Mouse (Mus musculus): ENCODE data around the gene Slc10a1. TPM values are rescaled to one million over a fixed set of nuclear protein-coding genes. Genes with fewer than 3 reads are reported as not detected.
A peak's percentile ranks its signal among the peaks of the same experiment; 100 is the strongest.

The Slc10a1 gene
- polyA plus RNA-seq, 1 experiment from 2014 or later: 0.80 TPM

GRCm38 (mm10) chr12:80939165-80939564 is 29.3 kb downstream of the Slc10a1 start:
- no peak overlapping the region for H3K4me2 ChIP-seq (ENCODE audit: low read depth, low read length)
- peaks cover 9% of the 10 kb centered on the region for H3K4me1 ChIP-seq (replicated peaks; ENCODE audit: control insufficient read depth, insufficient read depth, low read length)
- no peaks in the 10 kb centered on the region for H3K9me3 ChIP-seq (ENCODE audit: control insufficient read depth, low read length)
- ATAC-seq (ENCODE audit: low read depth): no peak
- 74% methylated on average over 4 of the region's 4 CpGs for WGBS
- H3K4me3 ChIP-seq (ENCODE audit: low read length): no peak overlapping the region
- no peaks in the 10 kb centered on the region for H3K27me3 ChIP-seq (ENCODE audit: control insufficient read depth, insufficient read depth, low read depth, low read length)
- no peak overlapping the region; the same call in 1 of the 2 replicates for H3K9ac ChIP-seq (ENCODE audit: low read length)
- peak overlapping the region; percentile 69 for H3K27ac ChIP-seq (ENCODE audit: low read length)
- H3K36me3 ChIP-seq (ENCODE audit: control insufficient read depth, insufficient read depth, low read length): no peaks in the 10 kb centered on the region

GRCm38 (mm10) chr12:80938642-80939041 is 29.9 kb downstream of the Slc10a1 start:
- WGBS: 17% methylated on average over 5 of the region's 5 CpGs

GRCm38 (mm10) chr12:80937331-80938029 is 31.0 kb downstream of the Slc10a1 start:
- Histone ChIP-seq H3K9ac (ENCODE audit: low read length) (no peak overlapping the region), H3K27me3 (ENCODE audit: control insufficient read depth, insufficient read depth, low read depth, low read length) (no peaks in the 10 kb centered on the region), H3K4me2 (ENCODE audit: low read depth, low read length) (no peak overlapping the region), H3K4me1 (replicated peaks; ENCODE audit: control insufficient read depth, insufficient read depth, low read length) (peaks cover 9% of the 10 kb centered on the region), H3K4me3 (ENCODE audit: low read length) (no peak overlapping the region), H3K9me3 (ENCODE audit: control insufficient read depth, low read length) (no peaks in the 10 kb centered on the region), H3K36me3 (ENCODE audit: control insufficient read depth, insufficient read depth, low read length) (no peaks in the 10 kb centered on the region), H3K27ac (ENCODE audit: low read length) (no peak overlapping the region)
- 64% methylated on average over 9 of the region's 9 CpGs for WGBS
- ATAC-seq (ENCODE audit: low read depth): no peak

More at GRCm38 (mm10) chr12:80938642-80939041, 29.9 kb downstream of the Slc10a1 start:
- Histone ChIP-seq H3K4me3 (ENCODE audit: low read length) (no peak overlapping the region), H3K4me1 (replicated peaks; ENCODE audit: control insufficient read depth, insufficient read depth, low read length) (peaks cover 9% of the 10 kb centered on the region), H3K9ac (ENCODE audit: low read length) (peak overlapping the region; percentile 35; the same call in 1 of the 2 replicates), H3K27me3 (ENCODE audit: control insufficient read depth, insufficient read depth, low read depth, low read length) (no peaks in the 10 kb centered on the region), H3K27ac (ENCODE audit: low read length) (peak overlapping the region; percentile 69), H3K36me3 (ENCODE audit: control insufficient read depth, insufficient read depth, low read length) (no peaks in the 10 kb centered on the region), H3K4me2 (ENCODE audit: low read depth, low read length) (no peak overlapping the region), H3K9me3 (ENCODE audit: control insufficient read depth, low read length) (no peaks in the 10 kb centered on the region)
- peak; percentile 56; the same call in 1 of the 2 replicates for ATAC-seq (ENCODE audit: low read depth)

GRCm38 (mm10) chr12:80936751-80937150 is 31.8 kb downstream of the Slc10a1 start:
- no peaks in the 10 kb centered on the region for H3K9me3 ChIP-seq (ENCODE audit: control insufficient read depth, low read length)
- H3K4me3 ChIP-seq (ENCODE audit: low read length): no peak overlapping the region
- ATAC-seq (ENCODE audit: low read depth): peak; percentile 82
- H3K27me3 ChIP-seq (ENCODE audit: control insufficient read depth, insufficient read depth, low read depth, low read length): no peaks in the 10 kb centered on the region
- WGBS: 48% methylated on average over 2 of the region's 2 CpGs
- peaks cover 9% of the 10 kb centered on the region for H3K4me1 ChIP-seq (replicated peaks; ENCODE audit: control insufficient read depth, insufficient read depth, low read length)
- no peak overlapping the region for H3K9ac ChIP-seq (ENCODE audit: low read length)
- H3K36me3 ChIP-seq (ENCODE audit: control insufficient read depth, insufficient read depth, low read length): no peaks in the 10 kb centered on the region
- H3K27ac ChIP-seq (ENCODE audit: low read length): no peak overlapping the region
- no peak overlapping the region for H3K4me2 ChIP-seq (ENCODE audit: low read depth, low read length)

- H3K9me3 ChIP-seq (ENCODE audit: control insufficient read depth, low read length): no peaks in the 10 kb centered on the region
- 81% methylated on average over 1 of the region's 1 CpGs for WGBS
- no peaks in the 10 kb centered on the region for H3K36me3 ChIP-seq (ENCODE audit: control insufficient read depth, insufficient read depth, low read length)
- H3K4me3 ChIP-seq (ENCODE audit: low read length): no peak overlapping the region
- H3K4me1 ChIP-seq (replicated peaks; ENCODE audit: control insufficient read depth, insufficient read depth, low read length): no peaks in the 10 kb centered on the region
- no peaks in the 10 kb centered on the region for H3K27me3 ChIP-seq (ENCODE audit: control insufficient read depth, insufficient read depth, low read depth, low read length)
- H3K9ac ChIP-seq (ENCODE audit: low read length): no peak overlapping the region
- H3K4me2 ChIP-seq (ENCODE audit: low read depth, low read length): no peak overlapping the region
- ATAC-seq (ENCODE audit: low read depth): no peak
- H3K27ac ChIP-seq (ENCODE audit: low read length): no peak overlapping the region
Observed at GRCm38 (mm10) chr12:80932865-80933264, 35.6 kb downstream of the Slc10a1 start.

GRCm38 (mm10) chr12:80931402-80932140 is 36.9 kb downstream of the Slc10a1 start:
- Histone ChIP-seq H3K9ac (ENCODE audit: low read length) (no peak overlapping the region), H3K27ac (ENCODE audit: low read length) (no peak overlapping the region), H3K9me3 (ENCODE audit: control insufficient read depth, low read length) (no peaks in the 10 kb centered on the region), H3K4me2 (ENCODE audit: low read depth, low read length) (no peak overlapping the region), H3K36me3 (ENCODE audit: control insufficient read depth, insufficient read depth, low read length) (no peaks in the 10 kb centered on the region), H3K4me3 (ENCODE audit: low read length) (no peak overlapping the region), H3K27me3 (ENCODE audit: control insufficient read depth, insufficient read depth, low read depth, low read length) (no peaks in the 10 kb centered on the region), H3K4me1 (replicated peaks; ENCODE audit: control insufficient read depth, insufficient read depth, low read length) (no peaks in the 10 kb centered on the region)
- ATAC-seq (ENCODE audit: low read depth): no peak
- WGBS: 64% methylated on average over 3 of the region's 3 CpGs

- no peaks in the 10 kb centered on the region for H3K36me3 ChIP-seq (ENCODE audit: control insufficient read depth, insufficient read depth, low read length)
- H3K4me1 ChIP-seq (replicated peaks; ENCODE audit: control insufficient read depth, insufficient read depth, low read length): no peaks in the 10 kb centered on the region
- no peak overlapping the region for H3K9ac ChIP-seq (ENCODE audit: low read length)
- no peak overlapping the region for H3K4me3 ChIP-seq (ENCODE audit: low read length)
- H3K9me3 ChIP-seq (ENCODE audit: control insufficient read depth, low read length): no peaks in the 10 kb centered on the region
- H3K4me2 ChIP-seq (ENCODE audit: low read depth, low read length): no peak overlapping the region
- no peak for ATAC-seq (ENCODE audit: low read depth)
- H3K27me3 ChIP-seq (ENCODE audit: control insufficient read depth, insufficient read depth, low read depth, low read length): no peaks in the 10 kb centered on the region
- H3K27ac ChIP-seq (ENCODE audit: low read length): no peak overlapping the region
- WGBS: 72% methylated on average over 7 of the region's 7 CpGs
Observed at GRCm38 (mm10) chr12:80930141-80930540, 38.4 kb downstream of the Slc10a1 start.

GRCm38 (mm10) chr12:80928881-80929280 is 39.6 kb downstream of the Slc10a1 start:
- Histone ChIP-seq H3K27me3 (ENCODE audit: control insufficient read depth, insufficient read depth, low read depth, low read length) (no peaks in the 10 kb centered on the region), H3K9ac (ENCODE audit: low read length) (no peak overlapping the region), H3K4me1 (replicated peaks; ENCODE audit: control insufficient read depth, insufficient read depth, low read length) (peaks cover 4% of the 10 kb centered on the region; the same call in 1 of the 2 replicates), H3K36me3 (ENCODE audit: control insufficient read depth, insufficient read depth, low read length) (no peaks in the 10 kb centered on the region), H3K27ac (ENCODE audit: low read length) (no peak overlapping the region), H3K4me2 (ENCODE audit: low read depth, low read length) (no peak overlapping the region), H3K4me3 (ENCODE audit: low read length) (no peak overlapping the region), H3K9me3 (ENCODE audit: control insufficient read depth, low read length) (no peaks in the 10 kb centered on the region)
- 71% methylated on average over 3 of the region's 3 CpGs for WGBS
- ATAC-seq (ENCODE audit: low read depth): no peak

- no peak for ATAC-seq (ENCODE audit: low read depth)
- Histone ChIP-seq H3K4me3 (ENCODE audit: low read length) (no peak overlapping the region), H3K4me2 (ENCODE audit: low read depth, low read length) (no peak overlapping the region), H3K27ac (ENCODE audit: low read length) (no peak overlapping the region), H3K4me1 (replicated peaks; ENCODE audit: control insufficient read depth, insufficient read depth, low read length) (peaks cover 7% of the 10 kb centered on the region; the same call in 1 of the 2 replicates), H3K27me3 (ENCODE audit: control insufficient read depth, insufficient read depth, low read depth, low read length) (no peaks in the 10 kb centered on the region), H3K36me3 (ENCODE audit: control insufficient read depth, insufficient read depth, low read length) (no peaks in the 10 kb centered on the region), H3K9ac (ENCODE audit: low read length) (no peak overlapping the region), H3K9me3 (ENCODE audit: control insufficient read depth, low read length) (no peaks in the 10 kb centered on the region)
- 53% methylated on average over 1 of the region's 1 CpGs for WGBS
Observed at GRCm38 (mm10) chr12:80927518-80927917, 41.0 kb downstream of the Slc10a1 start.

Measured in lung, embryonic 16.5 days (tissue).